Mouse (Mus musculus): ENCODE results near the gene Gpr22.

Gpr22 gene

GRCm38 (mm10) chr12:31667187-31667586 lies 46.6 kb downstream of the Gpr22 start:
- no peak for DNase-seq (ENCODE audit: low read depth)

- no peak for DNase-seq (ENCODE audit: low read depth)
Measured at GRCm38 (mm10) chr12:31665999-31666398, 47.7 kb downstream of the Gpr22 start.

All from naive thymus-derived CD4-positive, alpha-beta T cell, adult 2 months (primary cell).